Mouse (Mus musculus): ENCODE results near the gene Tulp2.
"Not testable (repeated sequence)": the region's sequence is repeated elsewhere in the genome, so short reads cannot be mapped to it uniquely, and the experiment has no call there.

The Tulp2 gene

DNA sequence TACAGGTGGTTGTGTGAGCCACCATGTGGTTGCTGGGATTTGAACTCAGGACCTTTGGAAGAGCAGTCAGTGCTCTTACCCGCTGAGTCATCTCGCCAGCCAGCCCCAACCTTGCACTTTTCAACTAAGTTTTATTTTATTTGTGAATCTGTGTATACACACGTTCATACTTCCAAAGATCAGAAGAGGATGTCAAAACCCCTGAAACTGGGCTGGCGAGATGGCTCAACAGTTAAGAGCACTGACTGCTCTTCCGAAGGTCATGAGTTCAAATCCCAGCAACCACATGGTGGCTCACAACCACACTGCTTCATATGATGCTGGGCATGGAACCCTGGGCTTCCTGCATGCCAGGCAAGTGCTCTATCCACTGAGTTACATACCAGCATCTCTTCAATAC is 3.3 kb downstream of the Tulp2 start:
- CTCF ChIA-PET = not testable (repeated sequence)

DNA sequence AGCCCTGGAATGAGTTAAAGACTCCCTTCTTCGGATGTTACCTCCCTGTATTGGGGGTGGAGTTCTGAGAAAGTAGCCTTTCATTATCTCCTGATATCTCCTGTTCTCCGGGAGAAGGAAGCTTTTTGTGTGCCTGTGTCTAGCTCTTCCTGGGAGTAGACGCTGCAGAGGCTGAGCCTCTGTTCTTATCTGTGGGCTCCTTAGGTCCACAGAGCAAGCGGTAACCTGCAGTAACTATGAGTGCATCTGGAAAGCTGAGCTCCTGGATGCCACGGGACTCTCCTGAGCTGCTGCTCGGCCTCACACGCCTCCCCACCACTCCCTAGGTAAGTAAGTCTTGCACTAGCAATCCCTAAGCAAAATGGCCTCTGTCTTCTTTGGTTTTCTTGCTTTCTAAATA is 4.5 kb downstream of the Tulp2 start:
- CTCF ChIA-PET = no interaction called here

DNA sequence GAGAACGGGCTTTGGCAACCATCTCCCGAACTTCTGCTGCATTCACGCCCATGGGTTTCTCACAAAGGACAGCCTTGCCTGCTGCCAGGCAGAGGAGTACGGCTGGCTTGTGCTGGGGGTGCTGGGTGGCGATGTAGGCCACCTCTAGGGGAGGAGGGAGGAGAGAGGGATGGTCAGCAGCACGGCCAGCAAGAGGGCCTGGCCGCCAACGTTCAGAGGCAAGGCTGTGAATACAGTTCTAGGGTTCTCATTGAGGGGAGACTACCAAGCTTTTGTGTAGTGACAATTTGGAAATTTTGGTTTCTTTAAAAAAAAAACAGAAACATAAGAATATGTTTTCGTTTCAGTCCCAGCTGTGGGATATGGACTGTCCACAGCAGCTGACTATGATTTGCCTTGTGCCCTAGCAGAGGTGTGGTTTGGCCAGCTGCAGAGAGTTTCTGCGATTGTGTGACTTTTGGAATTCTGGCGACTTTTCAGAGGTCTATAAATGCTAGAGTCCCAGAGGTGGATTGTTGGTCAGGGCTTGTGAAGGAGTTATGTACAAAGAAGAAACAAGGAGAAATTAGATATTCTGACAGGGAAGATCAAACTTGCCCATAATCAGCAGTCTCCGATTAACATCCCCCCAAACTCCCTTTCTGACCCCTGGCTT is 5.2 kb downstream of the Tulp2 start, which contains the start of gene Gm45808:
Gene Gm45808, minus strand, starts transcription at position 51 of the 655 bp plus-strand sequence.
- CTCF ChIA-PET = no interaction called here

DNA sequence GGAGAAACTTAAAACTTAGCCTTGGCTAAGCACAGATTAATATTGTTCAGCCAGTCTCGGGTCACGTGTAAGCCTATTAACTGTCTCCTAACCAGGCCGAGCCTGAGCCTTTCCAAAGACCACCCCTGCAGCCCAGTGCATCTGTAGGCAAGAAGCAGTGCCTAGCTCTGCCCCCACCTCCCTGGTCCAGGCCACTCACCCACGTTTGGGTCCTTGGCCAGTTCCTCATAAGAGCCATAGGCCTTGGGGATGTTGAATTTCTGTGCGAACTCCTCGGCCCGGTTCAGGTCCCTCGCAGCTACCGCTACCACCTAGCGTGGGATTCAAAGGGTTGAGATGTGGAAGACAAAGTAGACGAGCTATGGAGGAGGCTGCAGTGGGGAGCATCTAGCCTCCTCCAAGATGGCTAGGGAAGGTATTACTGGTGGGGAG is 6.2 kb downstream of the Tulp2 start:
- CTCF ChIA-PET = interaction anchor here (0.6 to 0.9 kb wide), 3 partner anchors 38 to 305 kb away, joined by 3 to 7 read pairs (median 6); no protein-coding TSS in a partner anchor

DNA sequence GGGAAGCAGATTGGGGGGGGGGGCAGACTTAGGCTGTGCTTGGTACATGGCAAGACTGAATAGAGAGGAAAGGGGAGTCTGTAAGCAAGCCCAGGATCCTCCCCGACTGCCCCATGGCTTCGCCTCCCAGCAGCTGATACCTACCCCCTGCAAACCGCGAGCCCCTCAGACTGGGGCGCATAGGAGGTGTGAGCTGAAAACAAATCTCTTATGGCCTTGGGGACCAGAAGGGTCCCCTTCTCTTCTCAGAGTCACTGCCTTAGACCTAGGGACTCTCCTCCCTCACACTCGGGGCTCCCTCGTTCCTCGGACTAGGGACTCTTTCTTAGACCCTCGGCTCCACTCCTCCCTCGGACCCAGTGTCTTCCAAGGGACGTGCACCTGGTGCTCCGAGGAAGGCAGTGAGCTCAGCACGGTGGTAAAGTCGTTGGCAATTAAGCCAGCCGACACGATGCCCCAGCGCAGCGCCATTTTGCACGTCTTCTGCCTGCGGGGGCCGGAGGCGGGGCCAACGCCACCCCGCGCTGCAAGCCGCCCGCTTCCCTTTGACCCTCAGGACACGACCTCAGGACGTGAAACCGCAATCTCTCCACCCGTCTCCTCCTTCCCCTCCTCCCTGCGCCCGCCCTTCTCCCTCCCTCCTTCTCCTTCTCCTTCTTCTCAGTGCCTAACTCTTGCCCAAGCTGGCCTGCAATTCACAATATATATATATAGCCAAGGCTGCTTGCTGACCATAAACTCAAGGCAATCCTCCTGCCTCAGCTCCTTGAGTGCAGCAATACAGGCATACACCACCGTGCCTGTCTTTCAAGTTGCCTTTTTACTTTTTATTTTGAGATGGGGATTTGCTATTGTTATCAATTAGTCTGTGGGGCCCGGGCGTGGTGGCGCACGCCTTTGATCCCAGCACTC is 6.9 kb downstream of the Tulp2 start, which contains the start of gene Dhdh:
Gene Dhdh, minus strand, starts transcription at position 513 of the 912 bp plus-strand sequence.
- CTCF ChIA-PET = interaction anchor here (0.6 to 0.9 kb wide), 3 partner anchors 38 to 306 kb away, joined by 3 to 7 read pairs (median 6); no protein-coding TSS in a partner anchor

DNA sequence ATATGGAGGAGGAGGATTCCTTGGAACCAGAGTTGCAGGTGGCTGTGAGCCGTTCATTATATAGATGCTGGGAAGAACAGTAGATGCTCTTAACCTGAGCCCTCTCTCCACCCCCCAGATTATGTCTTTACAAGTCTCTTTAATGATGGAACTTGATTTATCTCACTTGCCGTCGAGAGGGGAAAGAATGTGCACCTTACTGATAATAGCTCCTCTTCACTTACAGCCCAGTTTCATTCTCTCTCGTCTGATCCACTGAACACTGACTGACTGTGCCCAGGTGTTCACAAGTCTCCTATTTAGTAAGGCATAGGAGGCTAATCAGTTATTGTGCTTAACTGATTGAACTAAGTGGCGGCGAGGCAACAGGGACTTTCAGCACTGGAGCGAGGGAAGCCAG is 7.9 kb downstream of the Tulp2 start:
- CTCF ChIA-PET = no interaction called here

DNA sequence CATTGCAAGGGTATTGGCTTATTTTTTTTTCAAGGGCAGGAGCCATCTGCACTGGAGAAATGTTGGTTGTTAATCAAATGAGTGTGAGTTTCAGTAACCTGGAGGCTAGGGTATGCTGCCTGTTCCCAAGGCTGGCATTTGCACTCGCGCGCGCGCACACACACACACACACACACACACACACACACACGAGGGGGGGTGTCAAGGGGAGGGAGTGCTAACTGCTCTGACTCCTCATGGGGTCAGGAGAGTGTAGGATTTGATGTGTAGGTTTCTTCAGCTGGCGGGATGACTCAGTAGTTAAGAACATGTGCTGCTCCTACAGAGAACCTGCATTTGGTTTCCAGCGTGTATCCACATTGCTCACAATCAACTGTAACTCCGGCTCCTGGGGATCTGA is 9.1 kb downstream of the Tulp2 start:
- CTCF ChIA-PET = no interaction called here

DNA sequence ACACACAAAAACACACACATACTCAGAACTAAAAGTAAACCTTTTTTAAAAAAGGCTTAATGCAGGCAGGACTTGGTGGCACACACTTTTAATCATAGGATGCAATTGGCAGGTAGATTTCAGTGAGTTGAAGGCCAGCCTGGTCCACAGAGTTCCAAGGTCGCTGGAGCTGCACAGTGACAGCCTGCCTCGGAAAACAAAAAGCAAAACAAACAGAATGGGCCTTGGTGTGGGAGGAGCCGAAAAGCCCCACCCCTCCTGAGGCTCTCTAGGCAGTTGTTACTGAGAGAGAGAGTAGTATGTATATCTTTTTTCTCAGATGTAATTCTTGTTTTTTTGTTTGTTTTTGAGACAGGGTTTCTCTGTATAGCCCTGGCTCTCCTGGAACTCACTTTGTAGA is 9.6 kb downstream of the Tulp2 start:
- CTCF ChIA-PET = no interaction called here

DNA sequence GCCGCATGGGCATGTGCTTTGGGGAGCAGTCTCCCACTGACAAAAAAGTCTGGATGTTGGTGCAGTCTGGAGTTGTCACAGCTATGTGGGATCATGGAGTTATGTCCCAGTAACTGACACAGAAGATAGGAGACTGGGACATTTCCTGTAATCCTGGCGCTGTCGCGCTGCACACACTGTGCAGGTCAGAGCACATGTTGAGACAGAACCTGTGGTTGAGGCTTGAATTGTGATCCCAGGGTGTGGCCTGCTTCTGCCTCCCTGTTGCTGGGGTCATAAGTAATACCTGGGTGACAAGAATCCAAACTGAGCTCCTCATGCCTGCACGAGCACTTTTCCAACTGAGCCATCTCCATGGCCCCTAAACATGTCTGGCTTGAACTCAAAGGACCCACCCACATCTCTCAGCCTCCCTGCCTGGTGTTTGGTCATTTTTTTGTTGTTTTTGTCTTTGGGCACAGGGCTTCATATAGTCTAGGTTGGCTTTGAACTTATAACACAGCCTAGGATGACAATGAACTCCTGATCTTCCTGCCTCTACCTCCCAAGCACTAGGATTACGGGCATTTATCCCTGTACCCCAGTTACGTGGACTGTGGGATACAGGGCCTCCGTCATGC is 10.7 kb downstream of the Tulp2 start:
- CTCF ChIA-PET = no interaction called here

DNA sequence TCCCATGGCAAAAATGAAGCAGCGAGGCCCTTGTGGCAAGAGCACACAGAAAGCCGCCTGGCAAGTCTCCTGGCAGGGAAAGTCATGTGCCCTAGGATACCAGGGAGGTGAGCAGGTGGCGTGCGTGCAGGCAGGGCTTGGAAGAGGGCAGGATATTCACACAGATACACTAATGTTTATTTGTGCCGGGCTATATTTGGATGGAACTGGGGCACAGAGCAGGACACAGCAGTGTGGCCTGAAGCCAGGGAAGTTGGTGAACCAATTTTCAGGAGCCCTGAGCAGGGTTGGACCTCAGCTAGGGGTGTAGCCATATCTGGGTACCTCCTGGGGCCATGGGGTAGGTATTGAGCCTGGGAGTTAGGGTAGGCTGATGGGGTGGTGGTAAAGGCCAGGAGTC is 11.3 kb downstream of the Tulp2 start:
- CTCF ChIA-PET = no interaction called here

DNA sequence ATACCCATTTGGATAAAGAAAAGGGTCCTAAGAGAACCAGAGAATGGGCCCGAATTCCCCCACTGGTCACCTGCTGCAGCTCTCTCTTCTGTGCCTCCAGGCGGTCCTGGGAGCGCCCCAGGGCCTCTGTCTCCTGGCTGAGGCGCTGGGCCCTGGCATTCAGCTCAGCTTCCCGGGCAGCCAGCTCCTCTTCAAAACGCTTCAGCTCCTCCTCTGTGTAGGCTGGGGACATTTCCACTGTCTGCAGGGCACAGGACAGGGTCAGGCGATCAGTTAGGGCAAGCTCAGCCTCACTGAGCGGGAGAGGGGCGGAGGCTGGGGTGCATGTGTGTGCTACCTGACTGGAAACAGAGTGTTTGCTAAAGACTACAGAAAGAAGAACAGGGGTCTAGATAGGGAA is 12.9 kb downstream of the Tulp2 start:
- CTCF ChIA-PET = no interaction called here

DNA sequence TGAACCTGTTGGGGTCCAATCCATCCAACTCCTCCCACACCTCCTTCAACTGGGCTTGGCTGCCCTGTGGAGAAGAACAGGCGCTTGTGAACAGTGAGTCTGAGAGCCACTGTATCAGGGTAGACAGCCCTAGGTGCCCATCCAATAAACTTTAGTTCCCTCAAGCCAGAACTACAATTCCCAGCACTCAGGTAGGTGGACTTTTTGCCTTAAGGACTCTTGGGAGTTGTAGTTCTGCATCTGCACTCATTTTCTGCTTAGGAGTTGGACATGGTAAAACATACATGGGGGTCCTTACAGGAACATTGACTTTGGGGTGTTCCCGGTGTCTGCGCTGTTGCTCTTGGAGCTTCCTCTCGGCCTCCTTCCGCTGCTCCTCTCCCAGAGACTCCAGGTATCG is 16.8 kb downstream of the Tulp2 start:
- CTCF ChIA-PET = no interaction called here

DNA sequence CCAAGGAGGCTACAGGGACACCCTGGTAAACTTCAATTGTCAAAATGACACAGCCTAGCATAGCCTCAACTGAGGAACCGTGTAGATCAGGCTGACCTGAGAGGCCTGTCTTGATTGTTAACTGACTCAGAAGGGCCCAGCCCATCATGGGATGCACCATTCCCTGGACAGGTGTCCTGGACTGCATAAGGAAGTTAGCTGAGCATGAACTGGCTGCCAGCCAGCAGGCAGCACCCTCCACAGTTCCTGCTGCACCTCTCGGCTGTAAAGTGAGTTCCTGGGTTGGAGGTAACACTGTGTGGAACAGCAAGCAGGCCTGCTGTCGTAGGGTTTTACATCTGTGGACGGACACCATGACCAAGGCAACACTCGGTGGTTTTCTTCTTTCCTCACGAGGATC is 25.9 kb downstream of the Tulp2 start:
- CTCF ChIA-PET = no interaction called here

DNA sequence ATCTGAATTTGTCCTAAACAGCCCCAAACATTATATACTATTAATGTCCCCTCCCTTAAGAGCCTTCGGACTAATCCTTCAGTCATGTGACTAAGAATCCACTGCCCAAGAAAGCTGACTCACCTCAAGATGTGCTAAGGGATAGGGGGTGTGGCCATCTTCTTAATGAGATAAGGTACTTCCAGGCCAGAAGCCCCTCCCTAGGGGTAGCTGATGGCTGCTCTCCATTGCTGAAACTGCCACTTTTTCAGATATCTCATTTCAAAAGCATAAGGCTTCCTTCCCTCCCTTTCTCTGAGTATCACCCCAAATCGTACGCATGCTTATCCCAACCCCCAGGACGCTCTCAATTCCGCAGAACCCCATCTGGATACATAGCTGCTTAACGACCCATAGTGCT is 26.9 kb downstream of the Tulp2 start:
- CTCF ChIA-PET = interaction anchor here (0.6 to 1.3 kb wide), 4 partner anchors 30 to 94 kb away, joined by 3 to 9 read pairs (median 4); no protein-coding TSS in a partner anchor

DNA sequence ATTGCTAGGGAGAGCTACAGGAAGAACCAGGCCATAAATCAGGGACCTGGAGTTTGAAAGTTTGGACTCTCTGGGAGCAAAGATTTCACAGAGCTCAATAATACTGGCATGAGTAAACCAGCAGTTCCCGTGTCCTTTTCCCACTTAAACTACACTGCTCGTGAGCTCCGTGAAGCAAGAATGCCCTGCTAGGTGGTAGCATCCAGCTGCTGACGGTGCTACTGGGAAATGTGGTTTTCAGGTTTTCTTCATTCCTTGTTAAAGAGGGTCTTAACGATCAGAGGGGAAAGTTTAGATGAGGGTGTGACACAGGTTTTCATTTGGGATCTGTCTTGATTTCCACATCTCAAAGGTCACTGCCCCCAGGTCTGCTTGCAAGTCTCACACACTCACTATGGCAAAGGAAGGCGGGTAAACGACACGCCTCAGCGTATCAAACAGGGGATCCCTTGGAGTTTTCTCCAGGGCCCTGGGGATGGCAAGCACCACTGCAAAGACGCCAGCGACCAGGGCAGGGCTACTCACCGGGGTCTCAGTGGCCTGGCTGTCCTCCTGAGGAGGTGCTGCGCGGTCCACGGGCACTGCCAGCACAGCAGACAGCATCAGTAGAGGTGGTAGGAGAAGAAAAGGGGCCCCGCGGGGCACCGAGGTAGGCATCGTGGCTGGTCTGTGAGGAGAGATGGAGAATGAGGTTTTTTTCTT is 27.7 kb downstream of the Tulp2 start:
- CTCF ChIA-PET = interaction anchor here (0.6 to 1.3 kb wide), 3 partner anchors 31 to 95 kb away, joined by 3 to 4 read pairs (median 3); no protein-coding TSS in a partner anchor

DNA sequence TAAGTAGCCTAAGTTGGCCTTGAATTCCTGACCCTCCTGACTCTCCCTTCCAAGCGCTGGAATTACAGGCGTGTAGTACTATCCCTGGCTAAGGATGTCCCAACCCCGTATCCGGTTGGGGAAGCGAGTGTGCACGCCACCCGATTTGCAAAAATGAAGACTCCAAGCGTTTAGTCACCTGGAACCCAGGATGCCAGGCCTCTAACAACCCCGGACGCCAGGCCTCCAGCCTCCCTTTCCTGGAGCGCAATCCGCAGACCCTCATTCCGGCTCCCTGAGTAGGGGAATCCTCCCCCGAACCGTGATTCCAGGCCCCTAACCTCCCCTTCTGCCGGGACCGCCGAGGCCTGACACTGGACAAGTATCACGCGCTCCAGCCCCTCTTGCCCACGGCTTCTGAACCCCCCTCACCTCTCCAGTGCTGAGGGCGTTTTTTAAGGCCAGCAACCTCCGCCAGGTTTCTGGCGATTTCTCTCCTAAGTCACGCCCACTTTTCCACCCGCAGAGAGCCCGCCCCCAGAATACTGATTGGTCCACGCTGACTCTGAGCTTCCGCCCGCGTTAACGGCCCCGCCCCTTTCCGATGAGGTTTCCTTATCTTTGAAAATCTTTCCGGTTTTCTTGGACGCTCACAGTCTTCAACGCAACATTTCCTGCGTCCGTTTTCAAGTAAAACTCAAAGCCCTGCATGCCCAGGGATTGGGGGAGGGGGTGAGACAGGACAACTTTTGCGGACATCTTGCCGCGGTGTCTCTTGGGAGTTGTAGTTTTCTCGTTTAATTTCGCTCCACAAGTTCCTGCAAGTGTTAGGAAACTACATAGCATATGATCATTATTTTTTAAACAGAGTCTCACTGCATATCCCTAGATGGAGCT is 28.5 kb downstream of the Tulp2 start, which contains the start of gene Nucb1:
Gene Nucb1, minus strand, starts transcription at position 495 of the 876 bp plus-strand sequence.
- CTCF ChIA-PET = interaction anchor here (1.3 kb wide), 1 partner anchor 46 kb away, joined by 3 read pairs; no protein-coding TSS in a partner anchor

DNA sequence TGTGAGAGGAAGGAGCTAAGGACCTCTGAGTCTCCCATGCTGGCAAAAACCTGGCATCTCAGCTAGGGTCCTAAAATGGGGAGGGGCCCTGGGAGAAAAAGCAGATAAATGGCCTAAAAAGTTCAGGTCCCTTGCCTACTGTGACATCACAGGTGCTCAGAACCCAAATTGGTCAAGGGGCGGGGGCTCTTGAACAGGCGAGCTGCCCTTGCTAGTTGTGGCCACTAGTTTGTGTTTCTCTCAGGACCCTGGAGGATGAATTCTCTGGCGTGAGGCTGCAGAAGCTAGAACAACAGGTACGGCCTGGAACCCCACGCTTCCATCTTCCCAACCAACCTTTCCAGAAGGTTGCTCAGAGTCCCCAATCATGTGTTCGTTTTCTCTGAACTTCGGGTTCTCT is 32.7 kb downstream of the Tulp2 start:
- CTCF ChIA-PET = interaction anchor here (0.6 kb wide), 1 partner anchor 657 kb away, joined by 3 read pairs; no protein-coding TSS in a partner anchor

DNA sequence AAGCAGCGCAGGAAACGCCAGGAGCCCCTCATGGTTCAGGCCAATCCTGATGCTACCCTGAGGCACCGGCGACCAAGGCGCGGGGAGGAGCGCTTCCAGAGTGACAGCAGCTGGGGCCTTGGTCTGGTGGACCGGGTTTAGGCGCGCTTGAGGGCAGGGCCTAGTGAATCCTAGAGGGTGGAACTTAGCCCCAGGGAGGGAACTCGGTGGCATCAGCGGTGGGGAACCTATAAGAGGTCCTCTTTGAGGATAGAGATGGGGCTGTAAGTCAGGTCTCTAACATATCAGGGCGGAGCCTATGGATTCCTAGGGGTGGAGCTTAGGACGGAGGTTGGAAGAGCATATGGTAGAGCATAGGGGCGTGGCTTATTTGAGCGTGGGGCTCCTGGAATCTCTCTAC is 33.8 kb downstream of the Tulp2 start:
- CTCF ChIA-PET = interaction anchor here (0.8 kb wide), 1 partner anchor 22 kb away, joined by 3 read pairs; no protein-coding TSS in a partner anchor

DNA sequence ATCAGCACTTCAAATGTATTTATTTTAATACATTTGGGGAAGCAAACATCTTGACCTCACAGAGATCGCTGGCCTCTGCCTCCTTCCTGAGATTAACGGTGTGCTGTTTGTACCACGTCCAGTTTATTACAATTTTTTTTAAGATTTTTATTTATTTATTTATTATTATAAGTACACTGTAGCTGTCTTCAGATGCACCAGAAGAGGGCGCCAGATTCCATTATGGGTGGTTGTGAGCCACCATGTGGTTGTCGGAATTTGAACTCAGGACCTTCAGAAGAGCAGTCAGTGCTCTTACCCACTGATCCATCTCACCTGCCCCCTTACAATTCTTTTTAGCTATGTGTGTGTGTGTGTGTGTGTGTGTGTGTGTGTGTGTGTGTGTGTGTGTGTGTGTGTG is 35.2 kb downstream of the Tulp2 start:
- CTCF ChIA-PET = not testable (repeated sequence)

DNA sequence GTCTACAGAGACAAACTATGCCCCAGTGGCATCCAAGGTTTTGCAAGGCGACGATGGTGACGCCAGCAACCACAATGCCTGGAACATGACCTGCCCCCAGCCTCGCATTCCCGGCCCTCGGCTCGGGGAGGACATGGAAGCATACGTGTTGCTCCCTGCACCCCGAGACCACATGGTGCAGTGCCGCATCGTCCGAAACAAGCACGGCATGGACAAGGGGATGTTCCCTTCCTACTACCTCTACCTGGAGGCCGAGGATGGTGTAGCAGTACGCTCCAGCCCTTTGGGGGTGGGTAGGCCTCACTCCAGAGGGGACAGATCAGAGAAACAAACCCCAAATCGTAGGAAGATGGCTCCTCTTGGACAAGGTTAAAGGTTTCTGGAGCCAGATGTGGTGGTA is 36.9 kb downstream of the Tulp2 start:
- CTCF ChIA-PET = no interaction called here

Data from spleen, embryonic (tissue).